Comparison of ENCODE assay signal across 16 mouse cellular contexts in genomic region chr2:32992130-32992529, GRCm38 (mm10).
"Had no signal": no experiment of that assay in that cellular context is flagged by ENCODE, and none has a peak within 500 bp of the region (broad histone marks: within the 10 kb centered on the region; RNA-seq: fewer than 3 reads in every experiment).

No protein-coding gene starts in this region.

- H3K27me3 ChIP-seq: limb, embryonic 12.5 days; lung, embryonic 15.5 days; neural tube, embryonic 15.5 days; stomach, embryonic 15.5 days had no signal

- H3K4me1 ChIP-seq: limb, embryonic 12.5 days; liver, embryonic 13.5 days; lung, embryonic 15.5 days; neural tube, embryonic 15.5 days; stomach, embryonic 15.5 days had no signal

- H3K9me3 ChIP-seq: limb, embryonic 12.5 days; liver, embryonic 13.5 days; lung, embryonic 15.5 days; midbrain, embryonic 10.5 days; neural tube, embryonic 15.5 days; stomach, embryonic 15.5 days had no signal

- ATAC-seq: intestine, postnatal 0 days; liver, postnatal 0 days had no signal

- H3K4me2 ChIP-seq: limb, embryonic 12.5 days; liver, embryonic 13.5 days; lung, embryonic 15.5 days; neural tube, embryonic 15.5 days; stomach, embryonic 15.5 days had no signal

- H3K9ac ChIP-seq: limb, embryonic 12.5 days; liver, embryonic 13.5 days; liver, postnatal 0 days; lung, embryonic 15.5 days; neural tube, embryonic 15.5 days; stomach, embryonic 15.5 days had no signal

- DNase-seq: kidney, postnatal 10 days; liver; liver, embryonic 13.5 days; liver, postnatal 0 days; lung, postnatal 14 days; midbrain, embryonic 14.5 days; right cerebral cortex, adult 18-20 months; thymus, postnatal 4 days had no signal

- H3K36me3 ChIP-seq: limb, embryonic 12.5 days; liver, embryonic 13.5 days; lung, embryonic 15.5 days; midbrain, embryonic 10.5 days; stomach, embryonic 15.5 days had no signal

- H3K4me3 ChIP-seq: limb, embryonic 12.5 days; liver, embryonic 13.5 days; lung, embryonic 15.5 days; midbrain, embryonic 10.5 days; myocyte; neural tube, embryonic 15.5 days; stomach, embryonic 15.5 days had no signal

- H3K27ac ChIP-seq: limb, embryonic 12.5 days; liver, embryonic 13.5 days; lung, embryonic 15.5 days; macrophage; midbrain, embryonic 10.5 days; neural tube, embryonic 15.5 days; stomach, embryonic 15.5 days had no signal
